Mouse (Mus musculus): ENCODE data around the gene Dao.

DNA sequence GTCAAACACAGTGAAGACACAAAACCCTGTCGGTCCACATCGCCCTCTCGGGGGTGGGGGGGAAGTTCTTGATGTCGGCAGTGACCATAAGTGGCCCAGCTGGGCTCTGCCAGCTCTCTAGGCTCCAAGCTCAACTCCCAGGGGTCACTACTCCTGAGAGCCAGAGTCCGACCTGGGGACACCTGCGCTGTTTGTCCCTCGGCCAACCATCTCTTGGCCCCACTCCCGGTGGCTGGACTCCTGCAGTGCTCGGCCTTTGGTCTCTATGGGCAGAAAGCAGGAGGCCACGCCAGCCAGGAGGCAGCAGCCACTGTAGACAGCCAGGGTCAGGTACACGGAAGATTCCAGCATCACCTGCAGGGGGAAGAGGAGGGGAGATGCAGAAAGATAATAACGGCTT is 24.6 kb downstream of the Dao start:
- TF ChIP-seq CTCF (IDR thresholded peaks at IDR 0.05; ENCODE audit: extremely low read depth, insufficient read depth, low read length) (no peak), POLR2A (IDR thresholded peaks at IDR 0.05; ENCODE audit: extremely low read depth, insufficient read depth, low read length) (no peak)

All from cortical plate, adult 2 months (tissue).